Mouse (Mus musculus) heart, adult 2 months (tissue): Measurements from ENCODE around the gene Acad10. TPM values are rescaled to one million over a fixed set of nuclear protein-coding genes. Genes with fewer than 3 reads are reported as not detected.

ENCODE experiments used
- DNase-seq, 2 experiments: peaks; one replicate each; pipeline ENCODE4 v3.0.0; 2021
- H3K27ac ChIP-seq: fragments of 200-600 bp; 2 replicates; pipeline ENCODE4 v1.8.1; 2022
- H3K27me3 ChIP-seq: fragments of 200-500 bp; 2 replicates; pipeline ENCODE4 v1.6.1; 2012; ENCODE audit warnings: mild to moderate bottlenecking, low read length, inconsistent platforms, mixed read lengths; ENCODE audit not compliant: control insufficient read depth, insufficient read depth
- H3K36me3 ChIP-seq: fragments of 200-500 bp; 2 replicates; pipeline ENCODE4 v1.6.1; 2012; ENCODE audit warnings: low read length, inconsistent platforms; ENCODE audit not compliant: control insufficient read depth, insufficient read depth
- H3K4me1 ChIP-seq: fragments of 200-500 bp; 2 replicates; pipeline ENCODE4 v1.6.1; 2011; ENCODE audit warnings: low read length; ENCODE audit not compliant: control insufficient read depth, insufficient read depth
- H3K4me3 ChIP-seq: fragments of 200-600 bp; 2 replicates; pipeline ENCODE4 v1.8.1; 2022
- H3K79me2 ChIP-seq: fragments of 200-500 bp; replicated peaks from 2 replicates; pipeline ENCODE4 v1.6.1; 2012; ENCODE audit warnings: mild to moderate bottlenecking, inconsistent platforms, low read length, moderate library complexity, mixed read lengths; ENCODE audit not compliant: control insufficient read depth, insufficient read depth
- H3K9ac ChIP-seq: fragments of 200-500 bp; 2 replicates; pipeline ENCODE4 v1.6.1; 2012; ENCODE audit warnings: low read depth, mild to moderate bottlenecking, control low read depth, inconsistent platforms, low read length, mixed read lengths
- CTCF ChIP-seq: fragments of 200-600 bp; IDR thresholded peaks from 2 replicates; pipeline ENCODE4 v1.8.1; 2022; ENCODE audit warnings: antibody characterized with exemption, mild to moderate bottlenecking, moderate library complexity
- EP300 ChIP-seq: fragments of 200-500 bp; IDR thresholded peaks from 2 replicates; pipeline ENCODE4 v1.6.1; 2011; ENCODE audit warnings: low read depth, low read length, control low read depth; ENCODE audit not compliant: insufficient read depth
- POLR2A ChIP-seq: fragments of 200-500 bp; IDR thresholded peaks from 2 replicates; pipeline ENCODE4 v1.6.1; 2011; ENCODE audit warnings: mild to moderate bottlenecking, low read depth, low read length, control low read depth; ENCODE audit not compliant: insufficient read depth
- WGBS: fragments of 180-500 bp; shearing (Covaris S2); methylation state at CpG from one replicate; pipeline ENCODE4 v1.1.7; 2018; 5-methylcytosine and 5-hydroxymethylcytosine counted together
- intact Hi-C: fragments of 180-260 bp; cut with DNase I; formaldehyde crosslinking; loops from one replicate; pipeline ENCODE4 v1.15.1; 2025
- polyA plus RNA-seq: library from polyadenylated mRNA; depleted of rRNA; stranded (reverse); fragments of >200 nt; gene quantifications from 2 replicates; pipeline ENCODE4 v1.2.3, GENCODE M21; 2012
- total RNA-seq, 2 experiments: library from RNA; stranded (reverse); gene quantifications; 2 replicates each; pipeline ENCODE4 v1.2.3; 2021

Acad10 gene
- total and polyA plus RNA-seq, 3 experiments: 5.2 to 24.7 (median 24.1) TPM

GRCm38 (mm10) chr5:121596226-121596625 lies 64.1 kb downstream of the Acad10 start:
- 25% methylated on average over 6 of the region's 6 CpGs for WGBS
- Histone ChIP-seq H3K79me2 (no peaks in the 10 kb centered on the region; the same call in 1 of the 2 replicates), H3K36me3 (no peaks in the 10 kb centered on the region), H3K4me1 (peaks cover 24% of the 10 kb centered on the region), H3K9ac (no peak overlapping the region), H3K27ac (no peak overlapping the region), H3K27me3 (no peaks in the 10 kb centered on the region), H3K4me3 (no peak overlapping the region)
- TF ChIP-seq EP300 (no peak), CTCF (no peak), POLR2A (no peak)
- no peak for DNase-seq
- intact Hi-C loops: no loop called here

DNA sequence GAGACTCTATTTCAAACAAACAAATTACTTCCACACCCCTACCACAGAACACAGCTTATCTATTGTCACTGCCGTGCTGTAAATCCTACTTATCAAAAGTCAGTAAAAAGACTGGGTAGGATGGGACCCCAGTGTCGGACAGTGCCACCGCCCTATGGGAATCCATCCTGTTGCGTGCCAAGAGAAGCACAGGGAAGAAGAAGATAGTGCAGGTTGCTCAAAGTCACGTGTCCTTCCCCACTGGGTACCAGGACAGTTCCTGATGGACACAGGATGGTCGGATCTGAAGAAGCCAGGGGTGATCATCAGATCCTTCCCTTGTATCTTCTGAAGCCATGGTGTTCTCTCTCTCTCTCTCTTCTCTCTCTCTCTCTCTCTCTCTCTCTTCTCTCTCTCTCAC lies 64.6 kb downstream of the Acad10 start:
- Histone ChIP-seq H3K36me3 (no peaks in the 10 kb centered on the region), H3K9ac (no peak overlapping the region), H3K79me2 (no peaks in the 10 kb centered on the region; the same call in 1 of the 2 replicates), H3K4me1 (peaks cover 27% of the 10 kb centered on the region), H3K4me3 (no peak overlapping the region), H3K27ac (no peak overlapping the region), H3K27me3 (no peaks in the 10 kb centered on the region)
- DNase-seq: no peak
- TF ChIP-seq EP300 (no peak), CTCF (no peak), POLR2A (no peak)
- WGBS: 59% methylated on average over 6 of the region's 6 CpGs
- intact Hi-C loops: no loop called here

DNA sequence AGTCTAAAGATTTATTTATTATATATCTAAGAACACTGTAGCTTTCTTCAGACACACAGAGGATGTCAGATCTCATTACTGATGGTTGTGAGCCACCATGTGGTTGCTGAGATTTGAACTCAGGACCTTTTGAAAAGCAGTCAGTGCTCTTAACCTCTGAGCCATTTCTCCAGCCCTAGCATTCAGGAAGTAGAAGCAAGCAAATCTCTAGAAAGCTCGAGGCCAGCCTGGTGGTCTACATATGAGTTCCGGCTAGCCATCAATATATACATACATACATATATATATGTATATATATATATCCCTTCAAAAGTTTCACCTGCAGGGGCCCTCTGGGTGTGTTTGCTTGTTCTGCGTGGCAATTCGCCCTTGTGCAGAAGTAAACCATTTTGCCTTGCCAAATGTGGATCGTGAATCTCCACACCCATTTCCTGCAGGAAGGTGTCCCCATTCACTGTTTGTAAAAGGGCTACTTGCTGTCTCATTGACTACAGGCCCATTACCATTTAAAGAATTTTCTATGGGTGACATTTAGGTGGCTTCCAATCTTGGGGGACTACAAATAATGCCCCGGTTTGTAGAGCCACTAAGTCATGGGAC lies 65.5 kb downstream of the Acad10 start:
- DNase-seq: no peak
- WGBS: 58% methylated on average over 6 of the region's 6 CpGs
- H3K36me3 ChIP-seq: no peaks in the 10 kb centered on the region
- H3K27me3 ChIP-seq: no peaks in the 10 kb centered on the region
- TF ChIP-seq POLR2A (no peak), EP300 (no peak), CTCF (no peak)
- intact Hi-C loops: no loop called here
- H3K79me2 ChIP-seq: no peaks in the 10 kb centered on the region; the same call in 1 of the 2 replicates
- peak overlapping the region; percentile 91 for H3K27ac ChIP-seq
- no peak overlapping the region for H3K9ac ChIP-seq
- no peak overlapping the region for H3K4me3 ChIP-seq
- H3K4me1 ChIP-seq: peaks cover 29% of the 10 kb centered on the region

GRCm38 (mm10) chr5:121593451-121594401 lies 66.6 kb downstream of the Acad10 start, which contains the start of gene Aldh2:
Aldh2 (minus strand) TSS chr5:121593824.
- Histone ChIP-seq H3K9ac (peak within 1 kb of the TSS; percentile 93), H3K79me2 (no peaks in the 10 kb centered on the region; the same call in 1 of the 2 replicates), H3K27me3 (no peaks in the 10 kb centered on the region), H3K36me3 (no peaks in the 10 kb centered on the region), H3K4me3 (peak within 1 kb of the TSS; percentile 74), H3K27ac (peak within 1 kb of the TSS; percentile 91), H3K4me1 (peaks cover 29% of the 10 kb centered on the region)
- DNase-seq: peak; percentile 93 to 94
- 4% methylated on average over 47 of the region's 47 CpGs for WGBS
- intact Hi-C loops: no loop called here
- peak; percentile 39 for TF ChIP-seq CTCF
- peak; percentile 85 for TF ChIP-seq EP300
- peak; percentile 98 for TF ChIP-seq POLR2A

DNA sequence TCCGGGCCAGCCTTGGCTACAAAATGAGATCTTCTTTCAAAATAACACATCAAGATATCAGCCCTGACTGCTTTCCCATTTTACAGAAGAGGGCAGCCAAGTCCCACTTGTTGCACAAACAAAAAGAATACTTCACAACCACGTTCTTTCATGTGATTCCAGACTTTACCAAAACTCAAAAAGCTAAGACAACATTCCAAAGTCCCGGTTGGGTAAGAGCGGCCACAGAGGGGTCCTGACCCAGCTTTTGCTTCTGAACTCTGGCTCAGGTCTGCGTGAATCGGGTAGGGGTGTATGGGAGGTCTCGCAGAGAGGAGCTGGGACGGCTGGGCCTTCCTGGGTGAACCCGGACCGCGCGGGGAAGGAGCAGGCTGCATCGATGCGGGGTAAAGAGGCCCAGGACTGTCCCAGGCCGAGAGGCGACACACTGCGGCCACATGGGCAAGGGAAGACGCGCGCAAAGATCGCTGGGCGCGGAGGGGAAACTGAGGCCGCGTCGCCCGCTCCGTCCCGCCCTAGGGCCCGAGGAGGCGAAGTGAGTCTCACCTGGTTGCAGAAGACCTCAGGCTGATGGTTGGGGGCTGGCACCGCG lies 67.4 kb downstream of the Acad10 start:
- Histone ChIP-seq H3K27me3 (no peaks in the 10 kb centered on the region), H3K27ac (peak overlapping the region; percentile 91), H3K9ac (peak overlapping the region; percentile 93), H3K36me3 (no peaks in the 10 kb centered on the region), H3K4me1 (peaks cover 29% of the 10 kb centered on the region), H3K4me3 (peak overlapping the region; percentile 74), H3K79me2 (peaks cover 3% of the 10 kb centered on the region)
- 8% methylated on average over 33 of the region's 33 CpGs for whole genome bisulfite sequencing
- DNase-seq: no peak
- TF ChIP-seq CTCF (no peak), EP300 (no peak), POLR2A (no peak)
- intact Hi-C loops: no loop called here
